Mouse (Mus musculus) kidney, embryonic 16.5 days (tissue): ENCODE results near the gene Trmt1. TPM values are rescaled to one million over a fixed set of nuclear protein-coding genes. Genes with fewer than 3 reads are reported as not detected.
A peak's percentile ranks its signal among the peaks of the same experiment; 100 is the strongest.

Experiments
- ATAC-seq: fragments of 200-750 bp; cut with Nextera tagmentation; 2 replicates; pipeline ENCODE4 v1.8.0; 2017; ENCODE audit warnings: moderate TSS enrichment; ENCODE audit not compliant: low FRiP score, low TSS enrichment
- H3K27ac ChIP-seq: fragments of 300-500 bp; sonication (generic); 2 replicates; pipeline ENCODE4 v1.5.1; 2014; ENCODE audit warnings: low read length
- H3K27me3 ChIP-seq: fragments of 300-500 bp; sonication (generic); 2 replicates; pipeline ENCODE4 v1.6.1; 2014; ENCODE audit warnings: low read length, control low read depth, mixed read lengths; ENCODE audit not compliant: insufficient read depth
- H3K36me3 ChIP-seq: fragments of 300-500 bp; sonication (generic); 2 replicates; pipeline ENCODE4 v1.6.1; 2014; ENCODE audit warnings: low read length, control low read depth, mixed read lengths; ENCODE audit not compliant: insufficient read depth
- H3K4me1 ChIP-seq: fragments of 300-500 bp; sonication (generic); 2 replicates; pipeline ENCODE4 v1.6.1; 2014; ENCODE audit warnings: low read length, control low read depth, mixed read lengths; ENCODE audit not compliant: insufficient read depth
- H3K4me2 ChIP-seq: fragments of 300-500 bp; sonication (generic); replicated peaks from 2 replicates; pipeline ENCODE4 v1.6.1; 2014; ENCODE audit warnings: low read depth, low read length
- H3K4me3 ChIP-seq: fragments of 300-500 bp; sonication (generic); 2 replicates; pipeline ENCODE4 v1.5.1; 2014; ENCODE audit warnings: mild to moderate bottlenecking, low read length
- H3K9ac ChIP-seq: fragments of 300-500 bp; sonication (generic); replicated peaks from 2 replicates; pipeline ENCODE4 v1.6.1; 2014; ENCODE audit warnings: low read length
- H3K9me3 ChIP-seq: fragments of 300-500 bp; sonication (generic); 2 replicates; pipeline ENCODE4 v1.6.1; 2016; ENCODE audit warnings: low read length, control low read depth
- WGBS: fragments of 180-500 bp; shearing (Covaris S2); extraction: QIAGEN DNeasy Blood & Tissue Kit; methylation state at CpG from one replicate; pipeline ENCODE4 v1.1.7; 2014; 5-methylcytosine and 5-hydroxymethylcytosine counted together
- polyA plus RNA-seq: library from polyadenylated mRNA; unstranded; fragments of >200 nt; fragmentation: Nextera tagmentation; extraction: Ambion mirVana; gene quantifications from 2 replicates; pipeline ENCODE4 v1.2.1, GENCODE M21; 2015

Trmt1 gene
- polyA plus RNA-seq, 1 experiment from 2014 or later = 81.5 TPM

GRCm38 (mm10) chr8:84734680-84735079 is 48.6 kb downstream of the Trmt1 start:
- Histone ChIP-seq H3K9me3 (no peaks in the 10 kb centered on the region), H3K9ac (no peak overlapping the region), H3K4me1 (peaks cover 50% of the 10 kb centered on the region), H3K36me3 (no peaks in the 10 kb centered on the region), H3K4me2 (no peak overlapping the region), H3K27me3 (peaks cover 26% of the 10 kb centered on the region), H3K27ac (no peak overlapping the region), H3K4me3 (no peak overlapping the region)
- 82% methylated on average over 2 of the region's 2 CpGs for WGBS
- ATAC-seq = no peak

GRCm38 (mm10) chr8:84735597-84735996 is 49.5 kb downstream of the Trmt1 start:
- H3K4me2 ChIP-seq = no peak overlapping the region
- ATAC-seq = no peak
- peaks cover 50% of the 10 kb centered on the region for H3K4me1 ChIP-seq
- H3K27ac ChIP-seq = no peak overlapping the region
- no peak overlapping the region for H3K9ac ChIP-seq
- no peak overlapping the region for H3K4me3 ChIP-seq
- H3K9me3 ChIP-seq = no peaks in the 10 kb centered on the region
- H3K27me3 ChIP-seq = peaks cover 35% of the 10 kb centered on the region
- H3K36me3 ChIP-seq = no peaks in the 10 kb centered on the region
- WGBS = 48% methylated on average over 2 of the region's 2 CpGs

GRCm38 (mm10) chr8:84736521-84736920 is 50.4 kb downstream of the Trmt1 start:
- ATAC-seq = no peak
- whole genome bisulfite sequencing = 90% methylated on average over 4 of the region's 4 CpGs

GRCm38 (mm10) chr8:84737608-84738007 is 51.5 kb downstream of the Trmt1 start:
- Histone ChIP-seq H3K4me1 (peaks cover 48% of the 10 kb centered on the region), H3K4me2 (peak overlapping the region; percentile 43), H3K27ac (no peak overlapping the region), H3K9me3 (no peaks in the 10 kb centered on the region), H3K4me3 (peak overlapping the region; percentile 5; the same call in 1 of the 2 replicates), H3K27me3 (peaks cover 53% of the 10 kb centered on the region), H3K9ac (peak overlapping the region; percentile 37), H3K36me3 (no peaks in the 10 kb centered on the region)
- peak; percentile 32; the same call in 1 of the 2 replicates for ATAC-seq
- 4% methylated on average over 16 of the region's 16 CpGs for WGBS

More at GRCm38 (mm10) chr8:84736521-84736920, 50.4 kb downstream of the Trmt1 start:
- H3K27me3 ChIP-seq = peaks cover 44% of the 10 kb centered on the region
- H3K9me3 ChIP-seq = no peaks in the 10 kb centered on the region
- H3K27ac ChIP-seq = no peak overlapping the region
- no peak overlapping the region for H3K4me3 ChIP-seq
- no peak overlapping the region for H3K9ac ChIP-seq
- no peak overlapping the region for H3K4me2 ChIP-seq
- peaks cover 48% of the 10 kb centered on the region for H3K4me1 ChIP-seq
- no peaks in the 10 kb centered on the region for H3K36me3 ChIP-seq

- H3K27ac ChIP-seq = no peak overlapping the region
- H3K4me3 ChIP-seq = no peak overlapping the region
- H3K4me2 ChIP-seq = no peak overlapping the region
- H3K36me3 ChIP-seq = no peaks in the 10 kb centered on the region
- WGBS = 19% methylated on average over 10 of the region's 10 CpGs
- H3K4me1 ChIP-seq = peaks cover 48% of the 10 kb centered on the region
- ATAC-seq = no peak
- H3K9ac ChIP-seq = no peak overlapping the region; the same call in 1 of the 2 replicates
- H3K27me3 ChIP-seq = peaks cover 59% of the 10 kb centered on the region
- H3K9me3 ChIP-seq = no peaks in the 10 kb centered on the region
Observed at GRCm38 (mm10) chr8:84738266-84738665, 52.2 kb downstream of the Trmt1 start.

GRCm38 (mm10) chr8:84738715-84739400 is 52.8 kb downstream of the Trmt1 start:
- Histone ChIP-seq H3K27me3 (peaks cover 65% of the 10 kb centered on the region), H3K36me3 (no peaks in the 10 kb centered on the region), H3K9ac (no peak overlapping the region), H3K9me3 (no peaks in the 10 kb centered on the region), H3K27ac (no peak overlapping the region), H3K4me1 (peaks cover 48% of the 10 kb centered on the region), H3K4me3 (no peak overlapping the region), H3K4me2 (no peak overlapping the region)
- ATAC-seq = no peak
- 56% methylated on average over 10 of the region's 10 CpGs for WGBS

- no peak overlapping the region for H3K4me3 ChIP-seq
- no peak overlapping the region for H3K9ac ChIP-seq
- no peaks in the 10 kb centered on the region for H3K9me3 ChIP-seq
- 22% methylated on average over 1 of the region's 1 CpGs for WGBS
- peaks cover 51% of the 10 kb centered on the region for H3K4me1 ChIP-seq
- peaks cover 67% of the 10 kb centered on the region for H3K27me3 ChIP-seq
- no peak for ATAC-seq
- no peak overlapping the region for H3K27ac ChIP-seq
- no peaks in the 10 kb centered on the region for H3K36me3 ChIP-seq
- no peak overlapping the region for H3K4me2 ChIP-seq
Observed at GRCm38 (mm10) chr8:84739401-84739742, 53.3 kb downstream of the Trmt1 start.

GRCm38 (mm10) chr8:84740895-84741843 is 55.1 kb downstream of the Trmt1 start:
- WGBS = 40% methylated on average over 13 of the region's 13 CpGs
- no peaks in the 10 kb centered on the region for H3K36me3 ChIP-seq
- H3K27me3 ChIP-seq = peaks cover 74% of the 10 kb centered on the region
- H3K27ac ChIP-seq = peak overlapping the region; percentile 76; the same call in 1 of the 2 replicates
- H3K4me1 ChIP-seq = peaks cover 65% of the 10 kb centered on the region
- H3K9ac ChIP-seq = 0 out of 2 replicates have a peak overlapping the region, but pooled peaks have one; percentile 6
- no peak overlapping the region for H3K4me3 ChIP-seq
- H3K9me3 ChIP-seq = no peaks in the 10 kb centered on the region
- H3K4me2 ChIP-seq = no peak overlapping the region
- no peak for ATAC-seq

GRCm38 (mm10) chr8:84742171-84743053 is 56.3 kb downstream of the Trmt1 start:
- peaks cover 68% of the 10 kb centered on the region for H3K4me1 ChIP-seq
- peaks cover 82% of the 10 kb centered on the region for H3K27me3 ChIP-seq
- peak overlapping the region; percentile 35 for H3K4me2 ChIP-seq
- no peaks in the 10 kb centered on the region for H3K36me3 ChIP-seq
- peak overlapping the region; percentile 76 for H3K27ac ChIP-seq
- WGBS = 16% methylated on average over 32 of the region's 32 CpGs
- no peaks in the 10 kb centered on the region for H3K9me3 ChIP-seq
- peak; percentile 19; the same call in 1 of the 2 replicates for ATAC-seq
- H3K9ac ChIP-seq = peak overlapping the region; percentile 44; the same call in 1 of the 2 replicates
- H3K4me3 ChIP-seq = no peak overlapping the region
